Mouse (Mus musculus): ENCODE results near the gene Tert.
A peak's percentile ranks its signal among the peaks of the same experiment; 100 is the strongest.

Tert gene

GRCm38 (mm10) chr13:73626745-73627549 lies at the start of gene Tert:
Tert (plus strand) TSS chr13:73626911.
- TF ChIP-seq GATA4 (IDR thresholded peaks at IDR 0.05; ENCODE audit: insufficient replicate concordance, low read length): no peak

GRCm38 (mm10) chr13:73577277-73577676 lies 49.4 kb upstream of the Tert start:
- no peak for TF ChIP-seq GATA4 (IDR thresholded peaks at IDR 0.05; ENCODE audit: insufficient replicate concordance, low read length)

- TF ChIP-seq GATA4 (IDR thresholded peaks at IDR 0.05; ENCODE audit: insufficient replicate concordance, low read length): no peak
Observed at GRCm38 (mm10) chr13:73591488-73591887, 35.2 kb upstream of the Tert start.

GRCm38 (mm10) chr13:73592546-73592945 lies 34.2 kb upstream of the Tert start:
- no peak for TF ChIP-seq GATA4 (IDR thresholded peaks at IDR 0.05; ENCODE audit: insufficient replicate concordance, low read length)

- no peak for TF ChIP-seq GATA4 (IDR thresholded peaks at IDR 0.05; ENCODE audit: insufficient replicate concordance, low read length)
Observed at GRCm38 (mm10) chr13:73596276-73596675, 30.4 kb upstream of the Tert start.

- TF ChIP-seq GATA4 (IDR thresholded peaks at IDR 0.05; ENCODE audit: insufficient replicate concordance, low read length): no peak
Observed at GRCm38 (mm10) chr13:73600217-73600616, 26.5 kb upstream of the Tert start.

GRCm38 (mm10) chr13:73603046-73603445 lies 23.7 kb upstream of the Tert start:
- no peak for TF ChIP-seq GATA4 (IDR thresholded peaks at IDR 0.05; ENCODE audit: insufficient replicate concordance, low read length)

- peak; percentile 52; the same call in 1 of the 2 replicates for TF ChIP-seq GATA4 (IDR thresholded peaks at IDR 0.05; ENCODE audit: insufficient replicate concordance, low read length)
Observed at GRCm38 (mm10) chr13:73603522-73604155, 23.1 kb upstream of the Tert start, which contains the start of gene Clptm1l. Clptm1l (plus strand) TSS chr13:73604006.

GRCm38 (mm10) chr13:73604156-73604957 lies 22.4 kb upstream of the Tert start:
- TF ChIP-seq GATA4 (IDR thresholded peaks at IDR 0.05; ENCODE audit: insufficient replicate concordance, low read length): no peak

- no peak for TF ChIP-seq GATA4 (IDR thresholded peaks at IDR 0.05; ENCODE audit: insufficient replicate concordance, low read length)
Observed at GRCm38 (mm10) chr13:73618406-73618805, 8.3 kb upstream of the Tert start.

GRCm38 (mm10) chr13:73620637-73621036 lies 6.1 kb upstream of the Tert start:
- no peak for TF ChIP-seq GATA4 (IDR thresholded peaks at IDR 0.05; ENCODE audit: insufficient replicate concordance, low read length)

- no peak for TF ChIP-seq GATA4 (IDR thresholded peaks at IDR 0.05; ENCODE audit: insufficient replicate concordance, low read length)
Observed at GRCm38 (mm10) chr13:73626410-73626744, 334 bp upstream of the Tert start.

- TF ChIP-seq GATA4 (IDR thresholded peaks at IDR 0.05; ENCODE audit: insufficient replicate concordance, low read length): no peak
Observed at GRCm38 (mm10) chr13:73628586-73629113, 1.9 kb downstream of the Tert start.

GRCm38 (mm10) chr13:73631837-73632236 lies 5.1 kb downstream of the Tert start:
- no peak for TF ChIP-seq GATA4 (IDR thresholded peaks at IDR 0.05; ENCODE audit: insufficient replicate concordance, low read length)

GRCm38 (mm10) chr13:73637826-73638225 lies 11.1 kb downstream of the Tert start:
- TF ChIP-seq GATA4 (IDR thresholded peaks at IDR 0.05; ENCODE audit: insufficient replicate concordance, low read length): no peak

All from liver, adult (tissue).